Mouse (Mus musculus) erythroblast, adult 5-6 weeks (primary cell): ENCODE data around the gene Fbxw5. TPM values are rescaled to one million over a fixed set of nuclear protein-coding genes. Genes with fewer than 3 reads are reported as not detected.

ENCODE experiments used
- ATAC-seq: replicated peaks from 2 replicates; pipeline ENCODE4 v1.8.0; 2016; ENCODE audit warnings: moderate number of reproducible peaks, mild to moderate bottlenecking, moderate TSS enrichment, inconsistent platforms; ENCODE audit not compliant: poor library complexity, low FRiP score, severe bottlenecking
- total RNA-seq, 2 experiments: library from RNA; stranded (forward) in 1 of 2; stranded (reverse) in 1 of 2; fragments of 150-400 nt in 1 of 2; fragments of 200-764, 138-1000 nt in 1 of 2; gene quantifications; 2 replicates each; pipeline versions ENCODE4 v1.2.3 to v1.2.4; 2015 to 2017; ENCODE audit warnings: low replicate concordance in 2 of 2

Fbxw5 gene
- 6.7 and 7.5 TPM in 2 replicates for total RNA-seq (2015; ENCODE audit: low replicate concordance)
- total RNA-seq (2017; ENCODE audit: low replicate concordance): 3.2 and 5.1 TPM in 2 replicates

GRCm38 (mm10) chr2:25500576-25501405, at the start of gene Fbxw5:
Gene Fbxw5, plus strand, starts transcription at chr2:25500750.
- peak; percentile 75 for ATAC-seq

DNA sequence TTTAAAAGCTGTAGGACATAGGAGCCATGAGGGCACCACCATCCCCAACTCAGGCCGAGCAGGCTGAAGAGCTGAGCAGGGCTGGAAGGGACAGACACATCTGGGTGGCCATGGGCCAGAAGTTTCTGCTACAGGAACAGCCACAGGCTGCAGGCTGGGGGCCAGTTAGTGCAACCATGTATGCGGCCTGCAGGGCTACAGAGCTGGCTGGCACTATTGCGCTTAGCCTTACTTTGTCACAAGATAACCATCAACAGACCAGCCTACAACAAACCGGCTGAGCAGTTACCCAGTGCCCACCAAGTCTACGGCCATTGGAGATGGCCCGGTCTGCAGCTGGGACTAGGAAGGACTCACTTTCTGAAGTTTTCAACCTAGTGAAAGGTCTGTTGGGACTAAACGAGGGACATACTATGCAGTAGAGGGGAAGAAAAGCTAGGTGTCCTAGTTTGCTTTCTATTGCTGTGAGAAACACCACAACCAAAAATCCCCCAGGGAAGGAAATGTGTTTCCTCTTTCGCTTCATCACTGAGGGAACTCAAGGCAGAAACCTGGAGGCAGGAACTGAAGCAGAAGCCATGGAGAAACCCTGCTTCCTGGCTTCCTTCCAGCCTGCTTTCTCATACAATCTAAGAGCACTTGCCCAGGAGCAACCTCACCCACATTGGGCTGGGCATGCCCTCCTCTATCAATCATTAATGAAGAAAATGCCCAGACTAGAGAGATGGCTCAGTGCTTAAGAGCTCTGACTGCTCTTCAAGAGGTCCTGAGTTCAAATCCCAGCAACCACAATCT, 49.5 kb upstream of the Fbxw5 start:
- ATAC-seq: no peak

DNA sequence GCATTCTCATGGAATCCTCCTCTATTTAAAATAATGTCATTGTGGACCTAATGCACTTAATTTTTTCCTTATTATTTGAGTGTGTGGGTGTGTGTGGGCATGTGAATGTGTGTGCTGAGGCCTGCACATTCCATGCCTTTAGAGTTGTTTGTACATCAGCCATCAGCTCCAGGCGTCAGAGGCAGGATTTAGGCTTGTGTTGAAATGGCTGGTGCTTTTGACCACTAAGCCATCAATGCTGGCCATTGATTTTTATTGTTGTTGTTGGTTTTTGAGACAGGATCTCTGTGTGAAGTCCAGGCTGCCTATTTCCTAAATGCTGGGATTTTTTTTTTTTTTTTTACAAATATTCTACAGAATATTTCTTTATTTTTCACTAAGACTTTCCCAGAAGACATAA, 47.6 kb upstream of the Fbxw5 start:
- no peak for ATAC-seq

DNA sequence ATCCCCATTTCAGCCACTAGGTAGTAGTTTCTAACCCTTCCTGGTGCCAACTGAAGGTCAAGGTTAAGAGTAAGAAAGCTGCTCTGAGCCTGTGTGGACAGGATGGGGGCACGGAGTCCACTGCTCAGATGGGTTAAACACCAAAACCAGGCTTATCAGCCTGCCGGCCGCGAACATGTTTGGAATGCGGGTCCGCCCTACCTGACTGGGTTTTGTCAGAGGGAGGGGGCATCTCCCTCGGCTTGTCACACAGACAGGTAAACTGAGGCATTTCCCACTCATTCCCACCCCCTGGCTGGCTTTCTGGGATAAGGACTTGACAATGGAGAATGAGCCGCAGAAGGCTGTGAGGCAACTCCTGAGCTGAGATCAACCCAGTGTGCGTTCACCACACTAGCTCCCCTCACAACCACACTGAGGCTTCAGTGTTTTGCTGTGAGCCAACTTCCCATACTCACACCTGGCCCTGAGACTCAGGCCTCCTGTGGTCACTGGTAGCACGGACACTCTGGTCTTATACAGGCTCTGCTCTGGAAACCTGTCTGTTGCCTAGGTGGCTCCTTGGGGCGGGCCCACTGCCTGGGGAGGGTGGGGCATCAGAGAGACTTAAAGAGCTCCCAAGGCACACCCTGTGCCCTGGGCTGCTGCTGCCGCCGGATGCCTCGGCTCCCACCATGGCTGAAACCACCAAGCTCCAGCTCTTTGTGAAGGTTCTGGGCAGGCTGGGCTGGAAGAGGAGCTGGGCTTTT, 44.2 kb upstream of the Fbxw5 start, which contains the start of gene Clic3:
Gene Clic3 (plus strand): TSS at position 634 of the 749 bp plus-strand sequence.
- ATAC-seq: no peak

GRCm38 (mm10) chr2:25457022-25457896, 43.3 kb upstream of the Fbxw5 start:
- ATAC-seq: no peak

DNA sequence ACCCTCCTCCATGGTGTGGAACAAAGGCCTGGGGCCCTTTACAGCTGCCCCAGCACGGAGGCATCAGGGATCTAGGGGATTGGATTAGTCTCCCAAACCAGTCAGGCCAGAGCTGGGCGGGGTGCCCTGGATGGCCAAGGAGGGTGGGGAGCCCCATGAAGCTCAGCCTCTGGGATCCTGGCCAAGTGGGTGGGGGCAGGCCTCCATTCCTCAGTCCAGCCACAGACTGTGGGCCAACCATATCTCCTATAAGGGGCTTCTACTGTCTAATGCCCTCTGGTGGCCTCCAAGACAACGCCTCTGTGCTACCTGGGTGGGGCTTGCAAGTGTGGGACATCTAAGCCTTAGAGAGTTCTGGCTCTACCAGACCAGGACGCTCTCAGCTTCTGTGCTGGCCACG, 41.6 kb upstream of the Fbxw5 start:
- ATAC-seq: no peak

- peak; percentile 7; the same call in 1 of the 2 replicates for ATAC-seq
These were observed 40.4 kb upstream of the Fbxw5 start for GRCm38 (mm10) chr2:25460135-25460534.

- ATAC-seq: peak; percentile 74
These were observed 39.8 kb upstream of the Fbxw5 start, which contains the start of gene Paxx for GRCm38 (mm10) chr2:25460551-25461309. Gene Paxx, minus strand, starts transcription at chr2:25461094.

GRCm38 (mm10) chr2:25461407-25461806, 39.1 kb upstream of the Fbxw5 start:
- no peak for ATAC-seq

GRCm38 (mm10) chr2:25463630-25464029, 36.9 kb upstream of the Fbxw5 start:
- ATAC-seq: no peak

DNA sequence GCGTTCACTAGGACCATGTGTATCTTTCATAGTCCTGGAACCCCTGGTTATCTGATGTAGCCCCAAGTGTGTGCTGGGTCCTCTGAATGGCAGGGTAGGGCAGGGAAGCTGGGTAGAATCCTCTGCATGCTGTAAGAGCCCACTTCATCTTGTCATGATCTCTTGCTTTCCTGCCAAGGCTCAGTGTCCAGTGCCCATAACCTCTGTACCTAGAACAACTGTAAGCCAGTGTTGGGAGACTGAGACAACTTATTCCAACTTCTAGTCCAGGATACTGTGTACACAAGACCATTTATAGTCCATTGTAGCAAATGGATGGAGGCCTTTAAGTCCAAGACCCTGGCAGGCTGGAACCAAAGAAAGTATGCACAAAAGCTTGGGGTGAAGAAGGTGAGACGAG, 35.3 kb upstream of the Fbxw5 start:
- no peak for ATAC-seq

- ATAC-seq: no peak
These were observed 34.5 kb upstream of the Fbxw5 start for GRCm38 (mm10) chr2:25465816-25466635.

DNA sequence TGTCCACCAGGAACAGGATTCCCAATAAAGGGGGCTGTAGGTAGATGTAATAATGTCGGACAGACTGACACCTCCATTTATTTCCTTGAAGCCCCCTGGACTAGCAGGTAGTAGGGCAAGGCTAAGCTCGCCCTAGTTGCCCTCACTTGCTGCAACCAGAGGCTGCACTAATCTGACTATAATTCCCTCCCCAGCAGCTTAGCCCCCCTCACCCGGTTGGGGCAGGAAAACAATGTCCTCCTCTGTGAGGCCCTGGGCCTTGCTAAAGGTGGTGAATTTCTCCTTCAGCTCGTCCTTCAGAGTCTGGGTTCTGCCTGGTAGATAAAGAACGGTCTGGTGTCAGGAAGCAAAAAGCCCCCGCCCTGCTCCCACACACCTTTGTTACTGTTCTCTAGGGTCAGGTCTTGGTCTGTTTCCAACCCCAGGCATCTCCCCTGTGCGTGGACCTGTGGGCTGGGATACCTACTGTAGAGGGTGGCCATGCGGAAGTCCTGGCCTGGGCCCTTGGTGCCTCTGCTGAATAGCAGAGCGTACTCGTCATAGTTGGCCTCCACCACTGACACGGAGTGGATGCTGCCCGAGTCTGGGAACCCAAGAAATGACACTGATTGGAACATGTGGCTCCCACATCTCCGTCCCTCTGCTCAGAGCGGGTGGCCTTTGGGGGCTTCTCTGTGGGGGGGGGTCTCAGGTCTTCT, 32.8 kb upstream of the Fbxw5 start:
- ATAC-seq: no peak

GRCm38 (mm10) chr2:25468962-25469915, 31.3 kb upstream of the Fbxw5 start:
- ATAC-seq: no peak

- no peak for ATAC-seq
These were observed 30.6 kb upstream of the Fbxw5 start, which contains the start of gene Ptgds for GRCm38 (mm10) chr2:25469969-25470368. Gene Ptgds, minus strand, starts transcription at chr2:25470046.

- no peak for ATAC-seq
These were observed 28.0 kb upstream of the Fbxw5 start for GRCm38 (mm10) chr2:25472550-25472949.
